Mouse (Mus musculus) C2C12 (cell line): ENCODE measurements at regions not wholly inside any gene's neighbourhood (a gene's known extent, or its start where the extent isn't known, plus 50 kb on each side); places are given as distances from the start of the nearest gene placed in this dataset.

Experiments used
- H3K27me3 ChIP-seq: one replicate; pipeline ENCODE4 v1.6.1; 2011; ENCODE audit not compliant: control insufficient read depth, insufficient read depth, insufficient read length
- H3K36me3 ChIP-seq: one replicate; pipeline ENCODE4 v1.6.1; 2011; ENCODE audit not compliant: control insufficient read depth, insufficient read depth
- H3K4me3 ChIP-seq: one replicate; pipeline ENCODE4 v1.5.1; 2011; ENCODE audit warnings: mild to moderate bottlenecking, control low read depth; ENCODE audit not compliant: poor library complexity, insufficient read depth, severe bottlenecking
- H3K79me2 ChIP-seq: one replicate; pipeline ENCODE4 v1.6.1; 2011; ENCODE audit not compliant: control insufficient read depth, insufficient read depth
- H3K79me3 ChIP-seq: one replicate; pipeline ENCODE4 v1.6.1; 2011; ENCODE audit warnings: low read depth, control low read depth
- H3ac ChIP-seq: one replicate; pipeline ENCODE3; 2011; ENCODE audit warnings: low read depth; ENCODE audit not compliant: control insufficient read depth, insufficient read length
- CEBPB ChIP-seq: IDR thresholded peaks from one replicate; pipeline ENCODE4 v1.6.1; 2011; ENCODE audit warnings: low read depth, mild to moderate bottlenecking, control low read depth, moderate library complexity
- CTCF ChIP-seq: IDR thresholded peaks from one replicate; pipeline ENCODE4 v1.5.1; 2011; ENCODE audit not compliant: control insufficient read depth, insufficient read depth, insufficient read length
- FOSL1 ChIP-seq: IDR thresholded peaks from one replicate; pipeline ENCODE4 v1.8.0; 2011; ENCODE audit warnings: mild to moderate bottlenecking, low read length; ENCODE audit not compliant: poor library complexity, insufficient read depth, severe bottlenecking
- MAX ChIP-seq: IDR thresholded peaks from one replicate; pipeline ENCODE4 v1.6.1; 2011; ENCODE audit warnings: mild to moderate bottlenecking, control low read depth
- MYOD1 ChIP-seq: IDR thresholded peaks from one replicate; pipeline ENCODE4 v1.6.1; 2011; ENCODE audit warnings: low read depth; ENCODE audit not compliant: control insufficient read depth, insufficient read length
- MYOG ChIP-seq: IDR thresholded peaks from one replicate; pipeline ENCODE4 v1.6.1; 2011; ENCODE audit not compliant: control insufficient read depth, insufficient read length; ENCODE audit errors: extremely low read depth
- USF1 ChIP-seq: IDR thresholded peaks from one replicate; pipeline ENCODE4 v1.6.1; 2011; ENCODE audit warnings: low read depth, mild to moderate bottlenecking, control low read depth, moderate library complexity

- Histone ChIP-seq H3ac (no peak overlapping the region), H3K79me3 (no peaks in the 10 kb centered on the region), H3K27me3 (no peaks in the 10 kb centered on the region), H3K36me3 (no peaks in the 10 kb centered on the region), H3K79me2 (no peaks in the 10 kb centered on the region), H3K4me3 (no peak overlapping the region)
- TF ChIP-seq MAX (no peak), MYOG (no peak), USF1 (no peak), CTCF (no peak), FOSL1 (no peak), MYOD1 (no peak), CEBPB (no peak)
Measured at GRCm38 (mm10) chr7:70814391-70814790, 447.9 kb upstream of the Nr2f2 start.

DNA sequence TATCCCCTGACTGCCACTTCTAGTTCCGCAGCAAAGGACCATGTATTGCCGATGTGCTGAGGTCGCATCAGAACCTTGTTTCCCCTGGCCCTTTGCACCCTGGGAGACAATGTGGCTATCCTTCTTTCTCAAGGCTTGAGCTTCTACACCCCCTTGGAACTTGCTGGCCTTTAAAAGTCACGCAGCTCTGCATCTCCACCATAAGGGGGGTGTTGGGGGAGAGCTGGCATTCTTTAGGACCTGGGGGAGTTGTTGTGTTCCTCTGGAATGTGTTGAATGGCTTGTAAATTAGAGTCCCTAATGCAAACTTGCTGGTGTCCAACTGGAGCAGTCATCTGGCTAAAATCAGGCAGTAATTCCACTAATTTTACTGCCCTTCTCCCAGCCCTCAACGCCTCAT is 446.6 kb upstream of the Nr2f2 start:
- Histone ChIP-seq H3ac (no peak overlapping the region), H3K79me3 (no peaks in the 10 kb centered on the region), H3K79me2 (no peaks in the 10 kb centered on the region), H3K27me3 (no peaks in the 10 kb centered on the region), H3K4me3 (no peak overlapping the region), H3K36me3 (no peaks in the 10 kb centered on the region)
- TF ChIP-seq FOSL1: no peak
- TF ChIP-seq MYOG: no peak
- TF ChIP-seq CEBPB: no peak
- TF ChIP-seq USF1: no peak
- no peak for TF ChIP-seq MYOD1
- no peak for TF ChIP-seq CTCF
- TF ChIP-seq MAX: no peak

DNA sequence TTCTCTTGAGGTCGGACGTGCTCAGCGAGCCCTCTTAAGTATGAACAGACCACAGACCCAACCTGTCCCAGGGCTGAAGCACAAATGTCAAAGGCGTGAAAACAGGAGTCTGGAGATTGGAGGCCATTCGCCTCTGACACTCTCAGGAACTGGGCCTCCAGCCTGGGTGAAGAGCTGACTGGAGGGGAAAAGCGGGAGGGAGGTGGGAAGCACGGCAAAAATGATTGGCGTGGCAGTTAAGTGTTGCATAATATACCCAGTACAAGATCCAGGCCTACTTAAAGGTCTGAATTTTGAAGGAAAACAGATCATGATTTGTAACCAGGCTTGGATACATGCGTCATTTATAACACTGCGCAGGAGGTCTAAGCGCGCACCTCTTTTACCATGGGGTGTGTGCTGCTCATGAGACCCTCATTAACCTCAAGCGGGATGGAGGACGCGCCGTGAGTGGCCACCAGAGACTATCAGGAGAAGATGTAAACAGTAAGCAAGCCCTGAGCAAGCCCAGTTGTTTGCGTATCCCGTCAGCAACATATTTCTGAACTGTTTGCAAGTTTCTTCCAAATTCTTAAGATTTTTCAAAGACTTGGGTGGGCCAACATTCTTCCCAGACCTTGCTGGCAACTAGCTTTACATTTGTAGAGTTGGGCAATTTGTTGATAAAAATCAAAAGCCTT is 444.0 kb upstream of the Nr2f2 start:
- Histone ChIP-seq H3ac (no peak overlapping the region), H3K27me3 (no peaks in the 10 kb centered on the region), H3K79me3 (no peaks in the 10 kb centered on the region), H3K79me2 (no peaks in the 10 kb centered on the region), H3K36me3 (no peaks in the 10 kb centered on the region), H3K4me3 (no peak overlapping the region)
- TF ChIP-seq MAX (no peak), CEBPB (no peak), MYOD1 (no peak), CTCF (no peak), USF1 (no peak), FOSL1 (no peak), MYOG (no peak)

DNA sequence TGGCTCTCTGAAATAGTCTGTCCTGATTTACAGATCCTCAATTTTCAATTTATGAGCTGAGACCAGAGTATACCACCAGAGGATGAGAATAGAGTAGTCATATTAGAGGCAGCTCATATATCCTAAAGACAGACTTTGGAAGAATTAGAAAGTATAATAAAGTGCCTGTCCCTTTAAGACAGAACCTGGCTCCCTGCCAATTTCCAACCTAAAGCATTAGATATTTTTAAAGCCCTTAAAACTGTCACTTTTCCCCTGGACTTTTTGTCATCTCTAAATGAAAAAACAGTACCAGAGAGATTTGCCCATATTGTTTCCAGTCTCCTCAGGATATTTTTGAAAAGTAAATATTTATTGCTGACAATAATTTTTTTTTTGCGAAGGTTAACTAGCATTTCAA is 437.7 kb upstream of the Nr2f2 start:
- H3K4me3 ChIP-seq: no peak overlapping the region
- H3K79me2 ChIP-seq: no peaks in the 10 kb centered on the region
- H3K36me3 ChIP-seq: no peaks in the 10 kb centered on the region
- no peak overlapping the region for H3ac ChIP-seq
- no peaks in the 10 kb centered on the region for H3K79me3 ChIP-seq
- no peaks in the 10 kb centered on the region for H3K27me3 ChIP-seq
- no peak for TF ChIP-seq FOSL1
- TF ChIP-seq USF1: no peak
- TF ChIP-seq CEBPB: no peak
- TF ChIP-seq MYOD1: no peak
- no peak for TF ChIP-seq MYOG
- TF ChIP-seq MAX: no peak
- no peak for TF ChIP-seq CTCF

- TF ChIP-seq USF1 (no peak), MAX (no peak), CEBPB (no peak), CTCF (no peak), MYOD1 (no peak), MYOG (no peak), FOSL1 (no peak)
- Histone ChIP-seq H3K36me3 (no peaks in the 10 kb centered on the region), H3K79me3 (no peaks in the 10 kb centered on the region), H3K4me3 (no peak overlapping the region), H3K27me3 (no peaks in the 10 kb centered on the region), H3K79me2 (no peaks in the 10 kb centered on the region), H3ac (no peak overlapping the region)
Measured at GRCm38 (mm10) chr7:70799976-70800375, 433.4 kb upstream of the Nr2f2 start.

GRCm38 (mm10) chr7:70799031-70799766 is 432.7 kb upstream of the Nr2f2 start:
- TF ChIP-seq MAX (no peak), MYOG (no peak), MYOD1 (no peak), USF1 (no peak), CTCF (no peak), CEBPB (no peak), FOSL1 (no peak)
- no peak overlapping the region for H3ac ChIP-seq
- no peaks in the 10 kb centered on the region for H3K27me3 ChIP-seq
- no peaks in the 10 kb centered on the region for H3K36me3 ChIP-seq
- no peak overlapping the region for H3K4me3 ChIP-seq
- H3K79me3 ChIP-seq: no peaks in the 10 kb centered on the region
- no peaks in the 10 kb centered on the region for H3K79me2 ChIP-seq
